Mouse (Mus musculus) lung, embryonic 15.5 days (tissue): Measurements from ENCODE around the gene Sbno1. TPM values are rescaled to one million over a fixed set of nuclear protein-coding genes. Genes with fewer than 3 reads are reported as not detected.
"Not testable (repeated sequence)": the region's sequence is repeated elsewhere in the genome, so short reads cannot be mapped to it uniquely, and the experiment has no call there.

ENCODE experiments used
- ATAC-seq: fragments of 200-750 bp; cut with Nextera tagmentation; 2 replicates; pipeline ENCODE4 v1.8.0; 2017; ENCODE audit warnings: moderate number of reproducible peaks, borderline replicate concordance; ENCODE audit not compliant: low FRiP score, low TSS enrichment; ENCODE audit errors: extremely low read depth
- H3K27ac ChIP-seq: fragments of 300-500 bp; sonication (generic); 2 replicates; pipeline ENCODE4 v1.5.1; 2015; ENCODE audit warnings: moderate library complexity, mild to moderate bottlenecking, inconsistent platforms
- H3K27me3 ChIP-seq: fragments of 300-500 bp; sonication (generic); 2 replicates; pipeline ENCODE4 v1.6.1; 2015; ENCODE audit warnings: inconsistent platforms
- H3K36me3 ChIP-seq: fragments of 300-500 bp; sonication (generic); 2 replicates; pipeline ENCODE4 v1.6.1; 2015; ENCODE audit warnings: inconsistent platforms
- H3K4me1 ChIP-seq: fragments of 300-500 bp; sonication (generic); 2 replicates; pipeline ENCODE4 v1.6.1; 2015; ENCODE audit warnings: inconsistent platforms
- H3K4me2 ChIP-seq: fragments of 300-500 bp; sonication (generic); 2 replicates; pipeline ENCODE4 v1.6.1; 2015; ENCODE audit warnings: inconsistent platforms, mild to moderate bottlenecking, moderate library complexity
- H3K4me3 ChIP-seq: fragments of 300-500 bp; sonication (generic); 2 replicates; pipeline ENCODE4 v1.5.1; 2015; ENCODE audit warnings: mild to moderate bottlenecking, inconsistent platforms
- H3K9ac ChIP-seq: fragments of 300-500 bp; sonication (generic); 2 replicates; pipeline ENCODE4 v1.6.1; 2015; ENCODE audit warnings: inconsistent platforms
- H3K9me3 ChIP-seq: fragments of 300-500 bp; sonication (generic); 2 replicates; pipeline ENCODE4 v1.6.1; 2016; ENCODE audit warnings: inconsistent platforms
- WGBS: fragments of 180-500 bp; shearing (Covaris S2); methylation state at CpG from one replicate; pipeline ENCODE4 v1.1.7; 2015; 5-methylcytosine and 5-hydroxymethylcytosine counted together
- polyA plus RNA-seq: library from polyadenylated mRNA; unstranded; fragments of >200 nt; fragmentation: Nextera tagmentation; extraction: Ambion mirVana; gene quantifications from 2 replicates; pipeline ENCODE4 v1.2.1, GENCODE M21; 2015

Sbno1 gene
- polyA plus RNA-seq, 1 experiment from 2014 or later = 80.3 TPM

GRCm38 (mm10) chr5:124412163-124412562 is 13.6 kb downstream of the Sbno1 start:
- Histone ChIP-seq H3K9me3 (no peaks in the 10 kb centered on the region), H3K4me1 (no peaks in the 10 kb centered on the region), H3K4me2 (no peak overlapping the region), H3K27ac (no peak overlapping the region), H3K9ac (no peak overlapping the region), H3K36me3 (peaks cover 48% of the 10 kb centered on the region), H3K27me3 (no peaks in the 10 kb centered on the region), H3K4me3 (no peak overlapping the region)
- 90% methylated on average over 5 of the region's 5 CpGs for WGBS
- no peak for ATAC-seq

DNA sequence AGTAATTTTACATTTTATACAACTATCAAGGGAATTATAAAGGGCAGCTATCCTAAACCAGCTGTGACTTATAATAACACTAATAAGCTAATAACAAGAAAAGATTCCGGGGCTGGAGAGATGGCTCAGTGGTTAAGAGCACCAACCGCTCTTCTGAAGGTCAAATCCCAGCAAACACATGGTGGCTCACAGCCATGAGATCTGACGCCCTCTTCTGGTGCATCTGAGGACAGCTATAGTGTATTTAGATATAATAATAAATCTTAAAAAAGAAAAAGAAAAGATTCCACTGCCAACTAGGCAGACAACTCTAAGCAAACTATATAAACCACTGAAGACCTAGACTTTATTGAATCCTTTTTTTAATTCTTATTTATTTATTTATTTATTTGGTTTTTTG is 15.0 kb downstream of the Sbno1 start:
- Histone ChIP-seq H3K27me3 (no peaks in the 10 kb centered on the region), H3K27ac (no peak overlapping the region), H3K4me3 (no peak overlapping the region), H3K9ac (no peak overlapping the region), H3K4me1 (no peaks in the 10 kb centered on the region), H3K9me3 (no peaks in the 10 kb centered on the region), H3K36me3 (peaks cover 60% of the 10 kb centered on the region), H3K4me2 (no peak overlapping the region)
- 74% methylated on average over 3 of the region's 3 CpGs for WGBS
- no peak for ATAC-seq

DNA sequence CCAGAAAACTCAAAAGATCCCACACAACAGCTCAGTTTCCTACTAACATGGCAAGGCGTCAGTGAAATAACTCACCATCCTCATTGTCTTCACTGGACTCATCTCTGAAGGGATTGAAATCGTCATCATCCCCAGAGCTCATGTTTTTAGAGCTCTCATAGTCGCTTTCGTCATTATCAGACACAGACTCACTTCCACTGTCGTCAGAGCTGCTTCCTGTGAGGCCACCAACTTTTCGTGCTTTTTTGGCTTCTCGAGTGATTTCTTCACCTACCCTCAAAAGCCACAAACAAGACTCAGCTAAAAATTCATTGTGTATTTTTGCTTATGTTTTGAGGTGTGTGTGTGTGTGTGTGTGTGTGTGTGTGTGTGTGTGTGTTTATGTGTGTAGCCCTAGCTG is 32.1 kb downstream of the Sbno1 start:
- H3K9me3 ChIP-seq = no peaks in the 10 kb centered on the region
- H3K36me3 ChIP-seq = peaks cover 78% of the 10 kb centered on the region
- no peak overlapping the region for H3K27ac ChIP-seq
- ATAC-seq = no peak
- no peaks in the 10 kb centered on the region for H3K4me1 ChIP-seq
- H3K4me3 ChIP-seq = no peak overlapping the region
- 83% methylated on average over 7 of the region's 7 CpGs for WGBS
- H3K27me3 ChIP-seq = no peaks in the 10 kb centered on the region
- H3K4me2 ChIP-seq = no peak overlapping the region
- H3K9ac ChIP-seq = no peak overlapping the region

DNA sequence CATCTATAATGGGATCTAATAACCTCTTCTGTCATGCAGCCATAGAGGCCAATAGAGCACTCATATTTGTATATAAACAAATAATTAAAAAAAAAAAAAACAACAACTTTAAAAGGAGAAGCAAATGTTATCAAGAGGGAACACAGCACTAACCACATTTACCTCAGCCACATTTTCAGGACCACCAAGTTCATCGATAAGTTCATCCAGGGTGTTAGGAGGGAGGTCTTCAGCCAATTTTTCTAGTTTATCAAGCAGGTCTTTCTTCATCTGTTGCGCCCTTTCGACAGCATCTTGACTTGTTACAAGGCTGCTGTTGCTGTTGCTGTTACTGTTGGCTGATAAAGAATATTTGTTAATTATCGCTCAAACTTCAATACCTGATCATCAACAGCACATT is 33.4 kb downstream of the Sbno1 start:
- ATAC-seq = no peak
- Histone ChIP-seq H3K9ac (no peak overlapping the region), H3K27ac (no peak overlapping the region), H3K4me1 (no peaks in the 10 kb centered on the region), H3K9me3 (no peaks in the 10 kb centered on the region), H3K4me2 (no peak overlapping the region), H3K27me3 (no peaks in the 10 kb centered on the region), H3K4me3 (no peak overlapping the region), H3K36me3 (peaks cover 79% of the 10 kb centered on the region)
- WGBS = 98% methylated on average over 4 of the region's 4 CpGs

- no peak for ATAC-seq
- H3K27me3 ChIP-seq = no peaks in the 10 kb centered on the region
- H3K4me1 ChIP-seq = no peaks in the 10 kb centered on the region
- H3K4me2 ChIP-seq = no peak overlapping the region
- no peaks in the 10 kb centered on the region for H3K9me3 ChIP-seq
- no peak overlapping the region for H3K4me3 ChIP-seq
- H3K9ac ChIP-seq = no peak overlapping the region
- H3K36me3 ChIP-seq = peaks cover 83% of the 10 kb centered on the region
- 72% methylated on average over 5 of the region's 5 CpGs for WGBS
- H3K27ac ChIP-seq = no peak overlapping the region
Measured at GRCm38 (mm10) chr5:124387932-124388331, 37.9 kb downstream of the Sbno1 start.

- no peak overlapping the region for H3K27ac ChIP-seq
- peaks cover 86% of the 10 kb centered on the region for H3K36me3 ChIP-seq
- no peaks in the 10 kb centered on the region for H3K9me3 ChIP-seq
- H3K4me3 ChIP-seq = no peak overlapping the region
- H3K27me3 ChIP-seq = no peaks in the 10 kb centered on the region
- H3K9ac ChIP-seq = no peak overlapping the region
- no peak for ATAC-seq
- H3K4me1 ChIP-seq = no peaks in the 10 kb centered on the region
- no peak overlapping the region for H3K4me2 ChIP-seq
- 97% methylated on average over 1 of the region's 1 CpGs for WGBS
Measured at GRCm38 (mm10) chr5:124380121-124380520, 45.7 kb downstream of the Sbno1 start.

DNA sequence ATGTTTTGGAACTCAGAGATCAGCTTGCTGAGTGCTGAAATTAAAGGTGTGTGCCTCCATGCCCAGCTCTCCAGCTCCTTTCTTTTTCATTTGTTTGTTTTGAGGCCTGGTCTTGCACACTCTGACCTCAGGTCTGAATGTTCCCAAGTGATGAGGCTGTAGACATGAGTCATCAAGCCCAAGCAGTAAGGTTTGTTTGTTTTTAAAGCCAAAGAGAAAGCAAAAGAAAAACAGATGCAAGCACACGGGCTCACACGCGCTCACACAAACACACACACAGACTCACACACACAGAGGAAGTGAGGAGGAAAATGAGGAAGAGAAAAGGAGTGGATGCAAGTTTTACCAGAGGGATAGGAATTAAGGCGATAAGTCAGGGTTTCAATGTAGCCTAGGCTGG is 48.7 kb downstream of the Sbno1 start:
- no peak for ATAC-seq
- Histone ChIP-seq H3K9ac (no peak overlapping the region), H3K4me1 (no peaks in the 10 kb centered on the region), H3K4me3 (no peak overlapping the region), H3K9me3 (no peaks in the 10 kb centered on the region), H3K27me3 (no peaks in the 10 kb centered on the region), H3K4me2 (no peak overlapping the region), H3K36me3 (peaks cover 82% of the 10 kb centered on the region), H3K27ac (no peak overlapping the region)
- 77% methylated on average over 4 of the region's 4 CpGs for WGBS

GRCm38 (mm10) chr5:124376401-124376800 is 49.4 kb downstream of the Sbno1 start:
- no peak overlapping the region for H3K4me2 ChIP-seq
- 90% methylated on average over 1 of the region's 1 CpGs for WGBS
- peaks cover 82% of the 10 kb centered on the region for H3K36me3 ChIP-seq
- H3K4me1 ChIP-seq = no peaks in the 10 kb centered on the region
- H3K9me3 ChIP-seq = no peaks in the 10 kb centered on the region
- no peak overlapping the region for H3K4me3 ChIP-seq
- H3K9ac ChIP-seq = no peak overlapping the region
- ATAC-seq = no peak
- H3K27me3 ChIP-seq = no peaks in the 10 kb centered on the region
- H3K27ac ChIP-seq = no peak overlapping the region

DNA sequence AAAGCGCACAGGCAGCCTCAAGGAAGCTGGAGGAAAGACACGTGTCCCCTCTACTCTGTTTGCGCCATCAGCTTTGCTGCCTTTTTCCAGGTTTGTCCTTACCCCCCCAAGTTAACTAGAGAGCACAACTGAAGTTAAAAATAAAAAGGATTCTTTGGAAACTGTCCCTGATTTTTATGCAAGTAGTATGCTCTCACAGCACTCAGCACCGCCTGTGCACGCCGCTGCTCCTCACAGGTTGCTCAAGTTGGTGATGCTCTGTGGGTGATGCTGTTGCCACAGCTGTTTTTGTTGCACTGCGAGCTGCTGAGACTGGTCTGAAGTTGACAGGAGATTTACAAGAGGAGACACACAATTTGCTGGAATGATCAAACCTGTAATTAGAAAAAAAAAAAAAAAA is 51.5 kb downstream of the Sbno1 start:
- Histone ChIP-seq H3K4me1 (no peaks in the 10 kb centered on the region), H3K9me3 (no peaks in the 10 kb centered on the region), H3K36me3 (peaks cover 83% of the 10 kb centered on the region), H3K27ac (no peak overlapping the region), H3K27me3 (no peaks in the 10 kb centered on the region), H3K4me2 (no peak overlapping the region), H3K9ac (no peak overlapping the region), H3K4me3 (no peak overlapping the region)
- ATAC-seq = no peak
- 92% methylated on average over 7 of the region's 7 CpGs for WGBS

DNA sequence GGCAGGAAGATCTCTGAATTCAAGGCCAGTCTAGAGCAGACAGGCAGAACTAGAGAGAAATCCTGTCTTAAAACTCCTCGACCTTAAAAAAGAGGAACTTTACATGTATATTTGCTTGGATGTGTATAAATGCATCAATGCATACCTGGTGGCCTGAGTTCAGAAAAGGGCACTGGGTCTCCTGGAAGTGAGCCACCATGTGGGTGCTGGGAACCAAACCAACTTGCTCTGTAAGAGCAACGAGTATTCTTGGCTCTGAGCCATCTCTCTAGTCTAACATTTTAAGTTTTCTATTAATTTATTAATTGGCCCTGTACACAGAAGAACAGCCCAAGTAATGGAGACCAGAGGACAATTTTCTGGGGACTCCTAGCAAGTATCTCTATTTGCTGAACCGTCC is 59.1 kb downstream of the Sbno1 start:
- no peak for ATAC-seq
- no peak overlapping the region for H3K4me3 ChIP-seq
- H3K4me2 ChIP-seq = no peak overlapping the region
- no peaks in the 10 kb centered on the region for H3K9me3 ChIP-seq
- 61% methylated on average over 3 of the region's 3 CpGs for WGBS
- H3K4me1 ChIP-seq = peaks cover 6% of the 10 kb centered on the region; the same call in 1 of the 2 replicates
- peaks cover 32% of the 10 kb centered on the region for H3K36me3 ChIP-seq
- H3K27me3 ChIP-seq = no peaks in the 10 kb centered on the region
- no peak overlapping the region for H3K27ac ChIP-seq
- H3K9ac ChIP-seq = no peak overlapping the region

DNA sequence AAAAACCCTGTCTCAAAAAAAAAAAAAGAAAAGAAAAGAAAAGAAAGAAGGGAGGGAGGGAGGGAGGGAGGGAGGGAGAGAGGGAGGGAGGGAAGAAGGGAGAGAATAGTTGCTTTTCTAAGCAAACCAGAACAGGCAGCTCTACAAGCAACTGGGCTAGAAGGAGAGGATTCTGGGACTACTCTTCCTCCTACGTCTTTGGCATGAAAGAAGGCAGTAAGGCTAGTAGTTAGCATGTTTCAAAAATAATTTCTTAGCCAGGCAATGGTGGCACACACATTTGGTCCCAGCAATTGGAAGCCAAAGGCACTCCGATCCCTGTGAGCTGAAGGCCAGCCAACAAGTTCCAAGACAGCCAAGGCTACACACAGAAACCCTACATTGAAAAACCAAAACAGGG is 60.0 kb downstream of the Sbno1 start:
- Histone ChIP-seq H3K4me3 (no peak overlapping the region), H3K4me1 (peaks cover 6% of the 10 kb centered on the region; the same call in 1 of the 2 replicates), H3K27me3 (no peaks in the 10 kb centered on the region), H3K9ac (no peak overlapping the region), H3K27ac (no peak overlapping the region), H3K36me3 (peaks cover 22% of the 10 kb centered on the region), H3K4me2 (no peak overlapping the region), H3K9me3 (no peaks in the 10 kb centered on the region)
- WGBS = 88% methylated on average over 2 of the region's 2 CpGs
- ATAC-seq = no peak

DNA sequence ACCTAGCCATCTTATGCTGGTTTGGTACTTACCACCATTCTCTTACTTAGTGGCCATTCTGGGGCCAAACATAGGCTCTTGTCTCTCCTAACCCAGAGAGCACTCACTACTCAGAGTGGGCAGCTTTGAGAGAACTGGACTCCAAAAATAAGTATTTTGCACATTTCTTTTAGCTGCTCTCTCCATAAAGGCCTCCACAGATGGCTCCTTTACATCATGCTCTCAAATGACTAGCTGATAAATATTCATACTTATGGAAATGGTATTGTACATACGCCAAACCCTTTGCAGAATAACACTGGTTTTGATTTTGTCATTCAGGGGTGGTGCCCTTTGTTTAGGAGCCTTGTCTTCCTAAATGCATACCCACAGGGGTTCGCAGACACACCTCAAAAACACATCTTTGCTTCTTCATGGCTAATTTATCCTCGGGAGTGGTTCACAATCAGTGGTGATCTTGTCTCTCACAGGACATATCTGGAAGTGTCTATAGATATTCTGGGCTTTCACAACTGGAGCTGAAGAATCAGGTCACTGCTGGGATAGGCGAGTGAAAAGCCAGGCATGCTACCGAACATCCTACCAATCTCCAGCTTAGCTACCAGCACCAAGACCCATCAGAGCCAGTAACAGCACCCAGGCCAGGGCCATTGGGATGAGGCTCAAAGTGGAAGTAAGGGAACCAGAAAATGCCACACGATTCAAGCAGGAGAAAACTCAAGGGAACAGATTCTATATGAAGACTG is 61.5 kb downstream of the Sbno1 start:
- H3K4me1 ChIP-seq = peaks cover 6% of the 10 kb centered on the region; the same call in 1 of the 2 replicates

DNA sequence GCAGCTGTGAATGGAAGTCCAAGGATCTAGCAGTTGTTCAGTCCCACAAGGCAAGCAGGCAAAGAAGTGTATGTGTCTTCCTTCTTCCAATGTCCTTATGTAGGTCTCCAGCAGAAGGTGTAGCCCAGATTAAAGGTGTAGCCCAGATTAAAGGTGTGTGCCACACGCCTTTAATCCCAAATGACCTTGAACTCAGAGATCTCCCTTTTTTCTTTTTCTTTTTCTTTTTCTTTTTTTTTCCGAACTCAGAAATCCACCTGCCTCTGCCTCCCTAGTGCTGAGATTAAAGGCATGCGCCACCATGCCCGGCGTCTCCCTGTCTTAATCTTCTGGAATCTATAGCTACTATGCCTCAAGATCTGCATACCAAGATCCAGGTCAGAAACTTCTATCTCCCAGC is 62.8 kb downstream of the Sbno1 start, which contains the start of gene Cdk2ap1:
Gene Cdk2ap1 (minus strand): TSS at position 101 of the 400 bp plus-strand sequence.
- not testable (repeated sequence) for ATAC-seq, H3K4me3 ChIP-seq
- 88% methylated on average over 5 of the region's 5 CpGs for WGBS

More for the DNA sequence above, 61.5 kb downstream of the Sbno1 start:
- Histone ChIP-seq H3K27me3 (no peaks in the 10 kb centered on the region), H3K9ac (no peak overlapping the region), H3K4me3 (no peak overlapping the region), H3K9me3 (no peaks in the 10 kb centered on the region), H3K27ac (no peak overlapping the region), H3K4me2 (no peak overlapping the region), H3K36me3 (peaks cover 8% of the 10 kb centered on the region)
- 91% methylated on average over 6 of the region's 6 CpGs for WGBS
- no peak for ATAC-seq

More for the DNA sequence above, 62.8 kb downstream of the Sbno1 start, which contains the start of gene Cdk2ap1:
- not testable (repeated sequence) for H3K27ac ChIP-seq, H3K4me1 ChIP-seq, H3K4me2 ChIP-seq, H3K27me3 ChIP-seq, H3K36me3 ChIP-seq, H3K9ac ChIP-seq, H3K9me3 ChIP-seq
